Mouse (Mus musculus) kidney, adult 2 months (tissue): ENCODE measurements around the gene She.

Experiments used
- CTCF ChIP-seq: fragments of 200-500 bp; conservative IDR thresholded peaks from 2 replicates; pipeline ENCODE4 v1.5.1; 2011; ENCODE audit warnings: low read depth, mild to moderate bottlenecking, control low read depth, low read length, moderate library complexity, mixed read lengths; ENCODE audit not compliant: insufficient read depth, insufficient read length
- POLR2A ChIP-seq: fragments of 200-500 bp; IDR thresholded peaks from one replicate; pipeline ENCODE4 v1.6.1; 2011; ENCODE audit warnings: low read depth, low read length, control low read depth

GRCm38 (mm10) chr3:89794616-89795015 is 36.6 kb upstream of the She start:
- peak; percentile 15; the same call in 1 of the 2 replicates for TF ChIP-seq CTCF
- no peak for TF ChIP-seq POLR2A
